Mouse (Mus musculus) CH12.LX (cell line): ENCODE data around the gene Il5. TPM values are rescaled to one million over a fixed set of nuclear protein-coding genes. Genes with fewer than 3 reads are reported as not detected.

Source experiments
- DNase-seq: peaks from one replicate; pipeline ENCODE4 v3.0.0-alpha.2; 2013; ENCODE audit errors: extremely low read depth
- H3K27ac ChIP-seq: 2 replicates; pipeline ENCODE4 v1.5.1; 2012; ENCODE audit warnings: low read depth, mild to moderate bottlenecking, control low read depth, moderate library complexity; ENCODE audit not compliant: insufficient read depth
- H3K27me3 ChIP-seq: replicated peaks from 2 replicates; pipeline ENCODE3; 2012; ENCODE audit warnings: inconsistent platforms
- H3K36me3 ChIP-seq, 2 experiments: replicated peaks in 1 of 2; 2 replicates each; pipeline versions ENCODE3 to v1.6.1; 2012; ENCODE audit warnings: inconsistent platforms in 1 of 2, low read length in 1 of 2, mild to moderate bottlenecking in 1 of 2, mixed read lengths in 1 of 2, moderate library complexity in 1 of 2; ENCODE audit not compliant: control insufficient read depth in 1 of 2, insufficient read depth in 1 of 2
- H3K4me1 ChIP-seq, 2 experiments: 2 replicates each; pipeline ENCODE4 v1.6.1; 2012; ENCODE audit warnings: inconsistent platforms in 1 of 2, moderate library complexity in 1 of 2; ENCODE audit not compliant: insufficient read depth in 2 of 2, control insufficient read depth in 1 of 2
- H3K4me2 ChIP-seq: 2 replicates; pipeline ENCODE4 v1.6.1; 2012; ENCODE audit warnings: low read depth, mild to moderate bottlenecking, control low read depth; ENCODE audit not compliant: poor library complexity, insufficient read depth, severe bottlenecking
- H3K4me3 ChIP-seq, 3 experiments: fragments of 150-350 bp in 1 of 3; sonication (generic) in 1 of 3; replicated peaks in 1 of 3; 2 replicates each; pipeline versions ENCODE3 to v1.5.1; 2011 to 2012; ENCODE audit warnings: low read depth in 2 of 3, low read length in 2 of 3, mild to moderate bottlenecking in 2 of 3, moderate library complexity in 2 of 3, control low read depth in 1 of 3, improper control_type of control experiment in 1 of 3, inconsistent platforms in 1 of 3, mixed read lengths in 1 of 3; ENCODE audit not compliant: poor library complexity in 1 of 3
- H3K79me2 ChIP-seq: replicated peaks from 2 replicates; pipeline ENCODE4 v1.6.1; 2012; ENCODE audit warnings: mild to moderate bottlenecking, moderate library complexity; ENCODE audit not compliant: control insufficient read depth, poor library complexity, insufficient read depth, severe bottlenecking; ENCODE audit errors: extremely low read depth
- H3K9ac ChIP-seq: 2 replicates; pipeline ENCODE4 v1.6.1; 2012; ENCODE audit warnings: low read depth, mild to moderate bottlenecking, control low read depth, moderate library complexity; ENCODE audit not compliant: insufficient read depth
- H3K9me3 ChIP-seq: replicated peaks from 2 replicates; pipeline ENCODE3; 2012; ENCODE audit warnings: low read length, inconsistent platforms, mixed read lengths
- CTCF ChIP-seq, 2 experiments: IDR thresholded peaks in 1 of 2; conservative IDR thresholded peaks in 1 of 2; 2 replicates each; pipeline ENCODE4 v1.5.1; 2011 to 2012; ENCODE audit warnings: low read depth in 2 of 2, low read length in 2 of 2, improper control_type of control experiment in 1 of 2, inconsistent platforms in 1 of 2, mild to moderate bottlenecking in 1 of 2, moderate library complexity in 1 of 2
- ELF1 ChIP-seq: IDR thresholded peaks from 2 replicates; pipeline ENCODE4 v1.6.1; 2014; ENCODE audit warnings: low read depth, mild to moderate bottlenecking, inconsistent platforms, low read length, improper control_type of control experiment
- GABPA ChIP-seq: IDR thresholded peaks from 2 replicates; pipeline ENCODE4 v1.6.1; 2012; ENCODE audit warnings: low read depth, low read length, improper control_type of control experiment, inconsistent platforms; ENCODE audit not compliant: insufficient replicate concordance
- IRF4 ChIP-seq: IDR thresholded peaks from 2 replicates; pipeline ENCODE4 v1.6.1; 2014; ENCODE audit warnings: low read depth, mild to moderate bottlenecking, inconsistent platforms, low read length, improper control_type of control experiment
- JUN ChIP-seq: IDR thresholded peaks from 2 replicates; pipeline ENCODE4 v1.6.1; 2011; ENCODE audit warnings: low read depth, mild to moderate bottlenecking, low read length, improper control_type of control experiment, moderate library complexity; ENCODE audit not compliant: insufficient read depth
- KAT2A ChIP-seq: IDR thresholded peaks from 2 replicates; pipeline ENCODE4 v1.6.1; 2012; ENCODE audit warnings: low read length, improper control_type of control experiment, inconsistent platforms; ENCODE audit not compliant: insufficient replicate concordance
- MAFK ChIP-seq: IDR thresholded peaks from 2 replicates; pipeline ENCODE4 v1.6.1; 2011; ENCODE audit warnings: low read length, improper control_type of control experiment; ENCODE audit not compliant: insufficient replicate concordance
- MAX ChIP-seq: IDR thresholded peaks from 2 replicates; pipeline ENCODE4 v1.6.1; 2011; ENCODE audit warnings: low read length, improper control_type of control experiment
- MAZ ChIP-seq: IDR thresholded peaks from 2 replicates; pipeline ENCODE4 v1.6.1; 2012; ENCODE audit warnings: low read depth, mild to moderate bottlenecking, inconsistent platforms, low read length, improper control_type of control experiment, moderate library complexity
- MEF2A ChIP-seq: IDR thresholded peaks from 2 replicates; pipeline ENCODE4 v1.6.1; 2014; ENCODE audit warnings: low read depth, mild to moderate bottlenecking, inconsistent platforms, low read length, improper control_type of control experiment, borderline replicate concordance
- MXI1 ChIP-seq: IDR thresholded peaks from 2 replicates; pipeline ENCODE4 v1.6.1; 2011; ENCODE audit warnings: mild to moderate bottlenecking, low read depth, low read length, improper control_type of control experiment
- MYC ChIP-seq: IDR thresholded peaks from 2 replicates; pipeline ENCODE4 v1.6.1; 2011; ENCODE audit warnings: low read depth, mild to moderate bottlenecking, improper control_type of control experiment, low read length
- NELFE ChIP-seq: IDR thresholded peaks from 2 replicates; pipeline ENCODE4 v1.6.1; 2011; ENCODE audit warnings: low read depth, low read length, improper control_type of control experiment
- POLR2A ChIP-seq: IDR thresholded peaks from 2 replicates; pipeline ENCODE4 v1.6.1; 2011; ENCODE audit warnings: low read depth, mild to moderate bottlenecking, improper control_type of control experiment, low read length
- POLR2AphosphoS2 ChIP-seq: IDR thresholded peaks from 2 replicates; pipeline ENCODE4 v1.6.1; 2011; ENCODE audit warnings: low read depth, low read length, improper control_type of control experiment
- RAD21 ChIP-seq: IDR thresholded peaks from 2 replicates; pipeline ENCODE4 v1.6.1; 2011; ENCODE audit warnings: low read depth, mild to moderate bottlenecking, low read length, improper control_type of control experiment, moderate library complexity
- SIN3A ChIP-seq: IDR thresholded peaks from 2 replicates; pipeline ENCODE4 v1.6.1; 2012; ENCODE audit warnings: low read length, improper control_type of control experiment, inconsistent platforms
- SMC3 ChIP-seq: IDR thresholded peaks from 2 replicates; pipeline ENCODE4 v1.6.1; 2011; ENCODE audit warnings: low read depth, low read length, improper control_type of control experiment
- TBP ChIP-seq: conservative IDR thresholded peaks from 2 replicates; pipeline ENCODE4 v1.6.1; 2011; ENCODE audit warnings: low read depth, low read length, improper control_type of control experiment
- TCF12 ChIP-seq: IDR thresholded peaks from 2 replicates; pipeline ENCODE4 v1.6.1; 2014; ENCODE audit warnings: low read depth, mild to moderate bottlenecking, inconsistent platforms, low read length, improper control_type of control experiment
- UBTF ChIP-seq: IDR thresholded peaks from 2 replicates; pipeline ENCODE4 v1.6.1; 2012; ENCODE audit warnings: low read depth, mild to moderate bottlenecking, inconsistent platforms, low read length, improper control_type of control experiment, moderate library complexity
- USF2 ChIP-seq: conservative IDR thresholded peaks from 2 replicates; pipeline ENCODE4 v1.6.1; 2011; ENCODE audit warnings: low read depth, low read length, improper control_type of control experiment
- ZC3H11A ChIP-seq: IDR thresholded peaks from 2 replicates; pipeline ENCODE4 v1.6.1; 2012; ENCODE audit warnings: low read depth, mild to moderate bottlenecking, inconsistent platforms, low read length, improper control_type of control experiment
- ZKSCAN1 ChIP-seq: IDR thresholded peaks from 2 replicates; pipeline ENCODE4 v1.6.1; 2012; ENCODE audit warnings: low read depth, inconsistent platforms, low read length, improper control_type of control experiment, borderline replicate concordance
- dilution Hi-C: fragments of 300-500 bp; cut with MboI; formaldehyde crosslinking; loops from 2 replicates; pipeline ENCODE4 v1.14.3; 2020; ENCODE audit warnings: low sequenced_read_pairs; ENCODE audit not compliant: extremely low pct_unique_long_range_greater_than_20kb, extremely low pct_ligation_motif_present
- in situ Hi-C: fragments of 300-500 bp; cut with MboI; formaldehyde crosslinking; loops from 3 replicates; pipeline ENCODE4 v1.14.3; 2019; ENCODE audit warnings: low sequenced_read_pairs, low pct_ligation_motif_present, low pct_unique_long_range_greater_than_20kb, mixed read lengths
- polyA plus RNA-seq: library from polyadenylated mRNA; unstranded; fragments of >175 nt; gene quantifications from 2 replicates; pipeline ENCODE4 v1.2.1, GENCODE M21; 2012; ENCODE audit warnings: low read depth; ENCODE audit not compliant: insufficient read length
- total RNA-seq, 2 experiments: library from RNA; depleted of rRNA; stranded (reverse); fragments of 300-350 nt in 1 of 2; fragments of >200 nt in 1 of 2; gene quantifications; 2 replicates each; pipeline ENCODE4 v1.2.3; 2012 to 2014

The Il5 gene
- total and polyA plus RNA-seq, 3 experiments = not detected

DNA sequence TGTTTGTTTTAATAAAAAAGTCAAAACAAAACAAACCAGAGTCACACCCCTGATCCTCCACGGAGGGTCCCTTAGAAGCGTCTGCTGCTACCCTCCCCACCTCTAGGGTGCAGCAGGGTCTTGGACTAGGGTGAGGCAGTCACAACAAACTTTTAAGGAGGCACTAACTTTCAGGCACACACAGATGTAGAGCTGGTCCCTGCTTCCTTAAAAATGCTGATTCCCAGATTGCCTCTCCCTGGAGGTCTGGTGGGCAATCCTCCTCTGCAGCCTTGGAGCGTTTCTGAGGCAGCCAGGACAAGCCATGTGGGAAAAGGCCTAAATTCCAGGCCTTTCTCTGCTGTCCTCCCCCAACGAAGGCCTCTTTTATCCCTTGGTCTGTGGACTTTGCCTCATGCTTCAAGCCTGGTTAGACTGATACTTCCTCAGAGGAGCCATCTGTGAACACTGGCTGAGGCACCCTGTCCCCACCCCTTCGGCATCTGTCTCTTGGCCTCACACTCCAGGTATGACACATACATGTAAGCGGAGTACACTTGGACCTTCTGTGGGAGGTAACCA, 38.3 kb downstream of the Il5 start:
- H3K36me3 ChIP-seq = no peaks in the 10 kb centered on the region
- no peak overlapping the region for H3K4me2 ChIP-seq
- H3K4me1 ChIP-seq = peaks cover 26 to 59% of the 10 kb centered on the region in 2 experiments
- H3K27me3 ChIP-seq = peaks cover 7% of the 10 kb centered on the region
- peak; percentile 82 for TF ChIP-seq ZC3H11A
- TF ChIP-seq JUN = no peak
- TF ChIP-seq IRF4 = peak; percentile 44; the same call in 1 of the 2 replicates
- peak; percentile 91 for TF ChIP-seq RAD21
- no peak for TF ChIP-seq ZKSCAN1
- TF ChIP-seq KAT2A = no peak
- no peak for TF ChIP-seq POLR2A
- no peak for TF ChIP-seq USF2
- TF ChIP-seq SMC3 = peak; percentile 95
- no peak for TF ChIP-seq GABPA
- no peak for TF ChIP-seq MAX
- TF ChIP-seq MAZ = no peak
- no peak for TF ChIP-seq POLR2AphosphoS2
- peak; percentile 47; the same call in 1 of the 2 replicates for TF ChIP-seq TBP
- TF ChIP-seq NELFE = no peak
- TF ChIP-seq CTCF (conservative IDR thresholded peaks at IDR 0.05 in 1 of 2, IDR thresholded peaks at IDR 0.05 in 1 of 2; ENCODE audit: low read depth in 2 of 2, low read length in 2 of 2) = peak in 1 of 2 experiments; percentile 94; a peak in 3 of 4 replicates
- TF ChIP-seq ELF1 = no peak; the same call in 1 of the 2 replicates
- 0 out of 2 replicates have a peak, but pooled peaks have one; percentile 28 for TF ChIP-seq MEF2A
- 0 out of 2 replicates have a peak, but pooled peaks have one; percentile 49 for TF ChIP-seq SIN3A
- 0 out of 2 replicates have a peak, but pooled peaks have one; percentile 26 for TF ChIP-seq TCF12
- no peak for TF ChIP-seq MAFK
- TF ChIP-seq UBTF = no peak
- no peak for TF ChIP-seq MXI1
- TF ChIP-seq MYC = no peak
- in situ Hi-C loops = no loop called here
- DNase-seq = peak; percentile 51
- no peaks in the 10 kb centered on the region for H3K9me3 ChIP-seq
- dilution Hi-C loops = no loop called here
- H3K79me2 ChIP-seq = no peaks in the 10 kb centered on the region
- peak overlapping the region; percentile 5; the same call in 1 of the 2 replicates for H3K27ac ChIP-seq
- no peak overlapping the region for H3K4me3 ChIP-seq
- H3K9ac ChIP-seq = 0 out of 2 replicates have a peak overlapping the region, but pooled peaks have one; percentile 1
